Mouse (Mus musculus) small intestine, adult 2 months (tissue): ENCODE results near the gene Togaram2.

Source experiments
- CTCF ChIP-seq: fragments of 200-500 bp; IDR thresholded peaks from 2 replicates; pipeline ENCODE4 v1.5.1; 2012; ENCODE audit warnings: low read depth, mild to moderate bottlenecking, control low read depth, inconsistent platforms, low read length, moderate library complexity, mixed read lengths; ENCODE audit not compliant: insufficient replicate concordance, insufficient read length; ENCODE audit errors: extremely low read depth
- POLR2A ChIP-seq: fragments of 200-500 bp; IDR thresholded peaks from 2 replicates; pipeline ENCODE4 v1.6.1; 2012; ENCODE audit warnings: low read depth, mild to moderate bottlenecking, control low read depth, inconsistent platforms, low read length, moderate library complexity

DNA sequence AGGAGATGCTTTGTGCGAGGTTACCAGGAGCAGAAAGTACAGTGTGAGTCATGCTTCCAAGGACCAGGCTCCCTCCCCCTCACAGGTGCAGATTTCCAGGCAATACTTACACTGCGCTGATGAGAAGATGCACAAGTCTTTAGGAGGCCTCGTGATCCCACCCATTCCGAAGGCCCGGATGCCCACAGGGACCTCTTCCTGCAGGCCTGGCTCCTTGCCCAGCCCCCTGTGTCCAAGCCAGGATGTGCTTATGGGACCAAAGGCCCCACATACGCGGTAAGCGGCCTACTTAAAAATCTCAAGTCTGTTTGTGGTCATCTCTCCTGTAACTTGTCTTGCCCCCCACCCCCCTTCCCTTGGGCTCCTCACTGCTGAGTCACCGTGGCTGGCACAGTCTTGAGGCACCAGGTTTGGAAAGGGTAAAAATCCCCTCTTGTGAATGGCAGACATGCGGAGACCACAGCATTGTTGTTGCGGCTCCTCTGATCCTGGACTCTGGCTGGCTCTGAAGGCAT is 18.4 kb downstream of the Togaram2 start:
- TF ChIP-seq POLR2A (no peak), CTCF (no peak)
